Mouse (Mus musculus) liver, postnatal 0 days (tissue): ENCODE data around the gene Cyp4a29.
"Not testable (repeated sequence)": the region's sequence is repeated elsewhere in the genome, so short reads cannot be mapped to it uniquely, and the experiment has no call there.

ENCODE experiments used
- CTCF ChIP-seq: sonication (generic); IDR thresholded peaks from 2 replicates; pipeline ENCODE4 v1.5.1; 2016; ENCODE audit warnings: antibody characterized with exemption, low read depth
- EP300 ChIP-seq: IDR thresholded peaks from 2 replicates; pipeline ENCODE4 v1.6.1; 2016; ENCODE audit warnings: antibody characterized with exemption, low read depth, mild to moderate bottlenecking

DNA sequence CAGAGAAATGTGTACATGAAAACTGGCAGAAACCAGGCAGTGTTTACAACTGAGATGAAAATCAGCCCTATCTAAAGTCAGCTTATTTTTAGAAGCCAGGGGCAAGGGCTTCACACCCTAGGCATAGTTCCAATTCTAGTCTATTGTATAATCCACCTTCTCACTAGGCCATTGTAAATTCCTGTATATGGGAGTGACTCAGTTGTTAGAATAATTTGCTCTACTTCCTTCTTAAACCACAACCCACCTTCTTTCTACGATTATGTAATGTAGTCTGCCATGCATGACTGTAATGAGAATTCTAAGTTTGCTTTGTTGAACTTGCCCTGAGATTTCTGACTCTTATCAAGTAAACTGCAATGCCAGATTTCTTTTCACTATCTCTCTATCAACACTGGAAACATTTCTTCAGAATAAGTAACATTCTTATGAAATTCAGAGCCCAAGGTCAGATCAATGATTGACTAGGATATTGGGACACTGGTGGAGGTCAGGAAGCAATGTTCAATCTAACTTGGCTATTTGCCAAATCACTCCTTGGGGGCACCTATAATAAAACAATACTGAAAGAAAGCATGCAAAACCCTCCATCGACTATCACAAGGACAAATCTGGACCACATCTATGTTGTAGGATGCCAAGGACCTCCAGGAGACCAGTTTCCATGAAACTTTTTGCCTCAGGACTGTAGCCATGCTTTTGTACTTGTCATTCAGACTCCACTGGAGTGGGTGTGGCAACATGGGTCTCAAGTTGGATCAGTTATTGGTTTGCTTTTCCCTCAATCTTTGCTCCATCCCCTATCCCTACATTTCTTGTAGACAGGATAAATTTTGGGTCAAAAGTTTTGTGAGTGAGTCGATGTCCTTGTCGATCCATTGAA lies 23.0 kb downstream of the Cyp4a29 start:
- not testable (repeated sequence) for TF ChIP-seq CTCF, EP300
